Mouse (Mus musculus): ENCODE measurements at regions not wholly inside any gene's neighbourhood (a gene's known extent, or its start where the extent isn't known, plus 50 kb on each side); places are given as distances from the start of the nearest gene placed in this dataset.

GRCm38 (mm10) chr1:155472112-155472955 lies 55.1 kb upstream of the Xpr1 start:
- no peak for DNase-seq
- intact Hi-C loops (cut with DNase I): no loop called here

- intact Hi-C loops (cut with DNase I): no loop called here
- no peak for DNase-seq
Measured at GRCm38 (mm10) chr1:155472956-155473646, 55.9 kb upstream of the Xpr1 start.

DNA sequence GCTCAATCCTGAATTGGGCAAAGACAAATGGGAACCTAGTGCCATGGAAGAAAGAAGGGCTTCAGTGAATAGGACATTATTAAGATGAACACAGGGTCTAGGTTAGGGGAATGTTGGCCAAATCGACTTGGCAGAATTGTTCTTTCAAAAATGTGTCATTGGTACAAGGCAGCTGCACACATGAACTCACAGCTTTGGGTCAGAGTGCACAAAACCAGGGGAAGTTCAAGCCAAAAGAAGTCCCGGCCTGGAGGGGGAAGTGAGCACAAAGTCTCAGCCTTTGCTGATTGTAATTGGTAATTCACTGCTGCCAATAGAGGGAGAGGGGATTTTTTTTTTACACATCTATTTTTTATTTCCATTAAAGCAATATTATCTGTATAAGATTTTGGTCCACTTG lies 57.8 kb upstream of the Xpr1 start:
- intact Hi-C loops (cut with DNase I): no loop called here

DNA sequence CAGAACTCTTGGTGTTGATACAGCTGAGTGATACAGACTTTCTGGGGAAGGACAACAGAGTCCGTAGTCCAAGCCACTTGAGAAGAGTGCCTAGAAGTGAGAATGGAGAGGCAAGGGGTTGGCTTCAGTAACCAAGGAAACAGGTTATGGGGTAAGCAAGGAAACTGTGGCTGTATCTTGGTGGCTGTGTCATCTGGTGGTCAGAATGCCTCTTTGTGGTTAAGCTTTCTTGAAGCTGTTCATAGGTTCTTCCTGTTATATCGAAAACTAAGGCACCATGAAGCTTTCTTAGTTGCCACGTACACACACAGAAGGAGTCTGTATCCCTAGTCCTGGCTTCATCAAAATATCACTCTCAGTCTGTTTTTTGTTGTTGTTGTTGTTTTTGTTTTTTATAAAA lies 59.0 kb upstream of the Xpr1 start:
- no peak for DNase-seq
- intact Hi-C loops (cut with DNase I): no loop called here

More for the DNA sequence above, 57.8 kb upstream of the Xpr1 start:
- no peak for DNase-seq

GRCm38 (mm10) chr1:155482148-155482547 lies 64.9 kb upstream of the Xpr1 start:
- no peak for DNase-seq
- intact Hi-C loops (cut with DNase I): no loop called here

DNA sequence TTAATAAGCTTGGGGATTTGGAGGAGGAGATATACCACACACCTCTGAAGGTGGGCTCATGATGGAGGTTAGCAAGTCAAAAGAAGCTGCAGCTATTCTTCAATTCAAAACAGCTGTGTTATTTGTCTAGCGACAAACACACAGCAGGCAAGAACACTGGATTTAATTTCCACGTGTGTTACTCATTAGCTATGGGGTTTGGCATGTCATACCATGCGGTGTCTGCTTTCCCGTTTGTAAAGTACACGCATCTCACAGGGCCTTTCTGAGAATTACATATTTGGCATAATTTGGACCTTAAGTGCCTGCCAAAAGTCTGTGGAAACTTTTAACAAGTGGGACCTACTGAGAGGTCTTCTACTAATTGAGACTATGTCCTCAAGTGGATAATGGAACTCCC lies 65.5 kb upstream of the Xpr1 start:
- no peak for DNase-seq
- intact Hi-C loops (cut with DNase I): no loop called here

DNA sequence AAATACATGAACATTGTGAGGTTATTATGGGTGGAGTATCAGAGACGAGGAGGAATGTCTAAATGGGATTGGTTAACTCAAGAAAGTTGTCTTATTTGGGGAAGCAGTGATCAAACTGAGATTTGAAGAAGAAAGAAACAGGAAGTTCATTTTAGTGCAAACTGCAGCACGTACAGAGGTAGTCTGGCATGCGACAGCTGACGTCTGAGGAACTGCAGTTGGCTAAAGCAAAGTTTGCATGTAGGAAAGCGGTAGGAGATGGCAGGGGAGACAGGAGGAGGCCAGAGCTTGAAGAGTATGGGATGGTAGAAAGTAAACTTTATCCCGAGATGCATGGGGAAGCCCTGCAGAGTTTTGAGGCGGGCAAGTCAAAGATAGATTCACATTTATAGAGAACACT lies 66.5 kb upstream of the Xpr1 start:
- intact Hi-C loops (cut with DNase I): no loop called here
- DNase-seq: no peak

GRCm38 (mm10) chr1:155487796-155488195 lies 70.1 kb upstream of the Acbd6 start:
- no peak for DNase-seq
- intact Hi-C loops (cut with DNase I): no loop called here

DNA sequence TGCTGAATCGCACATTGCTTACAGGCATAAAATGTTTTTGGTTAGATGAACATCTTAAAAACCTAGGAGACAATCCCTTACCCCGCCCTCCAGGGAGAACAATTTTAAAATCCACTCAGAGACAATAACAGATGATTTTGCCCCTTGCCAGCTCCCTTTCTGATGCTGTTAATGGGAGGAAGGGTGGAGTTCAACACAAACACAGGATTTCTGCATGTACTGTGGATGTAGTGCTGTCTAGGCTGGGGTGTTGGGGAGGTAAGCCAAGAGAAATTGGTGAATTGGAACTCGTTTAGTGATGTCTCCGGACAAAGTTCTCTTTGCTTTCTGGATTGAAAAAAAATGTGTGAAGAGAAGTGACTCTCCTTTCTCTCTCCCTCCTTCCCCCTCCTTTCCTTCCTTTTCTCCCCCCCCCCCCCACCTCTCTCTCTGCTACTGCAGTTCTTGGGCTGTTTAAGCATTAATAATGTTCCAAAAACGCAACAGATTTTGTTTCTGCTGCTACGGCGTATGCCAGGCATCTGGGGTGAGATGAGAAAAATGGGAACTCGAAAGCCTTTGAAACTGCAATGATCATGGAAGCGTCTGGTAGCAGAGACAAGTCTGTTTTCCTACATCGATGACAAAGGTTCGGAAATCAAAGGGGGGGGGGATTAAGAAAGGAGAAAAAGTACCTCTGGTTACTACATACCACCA lies 68.8 kb upstream of the Acbd6 start:
- no peak for DNase-seq
- intact Hi-C loops (cut with DNase I): no loop called here

GRCm38 (mm10) chr1:155490131-155490530 lies 67.8 kb upstream of the Acbd6 start:
- intact Hi-C loops (cut with DNase I): loop anchor here (5.0 kb wide), 1 partner anchor 73 kb away; the partner anchor contains the start of gene Xpr1
- no peak for DNase-seq

- intact Hi-C loops (cut with DNase I): loop anchor here (5.0 kb wide), 1 partner anchor 74 kb away; the partner anchor contains the start of gene Xpr1
- DNase-seq: no peak
Measured at GRCm38 (mm10) chr1:155491205-155492026, 66.5 kb upstream of the Acbd6 start.

- no peak for DNase-seq
- intact Hi-C loops (cut with DNase I): loop anchor here (5.0 kb wide), 1 partner anchor 76 kb away; the partner anchor contains the start of gene Xpr1
Measured at GRCm38 (mm10) chr1:155493333-155493732, 64.6 kb upstream of the Acbd6 start.

- no peak for DNase-seq
- intact Hi-C loops (cut with DNase I): loop anchor here (5.0 kb wide), 1 partner anchor 76 kb away; the partner anchor contains the start of gene Xpr1
Measured at GRCm38 (mm10) chr1:155493799-155494198, 64.1 kb upstream of the Acbd6 start.

GRCm38 (mm10) chr1:155494347-155494746 lies 63.6 kb upstream of the Acbd6 start:
- intact Hi-C loops (cut with DNase I): loop anchor here (5.0 kb wide), 1 partner anchor 77 kb away; the partner anchor contains the start of gene Xpr1
- no peak for DNase-seq

DNA sequence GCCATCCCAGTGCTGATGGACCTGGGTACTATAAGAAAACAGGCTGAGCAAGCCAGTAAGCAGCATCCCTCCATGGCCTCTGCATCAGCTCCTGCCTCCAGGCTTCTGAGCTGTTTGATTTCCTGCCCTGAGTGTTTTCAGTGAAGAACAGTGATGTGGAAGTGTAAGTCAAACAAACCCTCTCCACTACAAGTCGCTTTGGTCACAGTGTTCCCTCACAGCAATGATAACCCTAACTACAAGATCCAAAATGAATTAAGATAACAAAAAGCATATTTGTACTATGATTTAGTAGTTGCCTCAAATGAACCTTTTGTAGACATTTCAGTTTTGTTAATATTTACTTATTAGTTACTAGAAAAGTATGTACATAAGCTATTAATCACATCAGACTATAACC lies 58.2 kb upstream of the Acbd6 start:
- intact Hi-C loops (cut with DNase I): no loop called here
- no peak for DNase-seq

- DNase-seq: no peak
- intact Hi-C loops (cut with DNase I): no loop called here
Measured at GRCm38 (mm10) chr1:155502867-155503266, 55.1 kb upstream of the Acbd6 start.

- DNase-seq: peak; percentile 35 to 41
- intact Hi-C loops (cut with DNase I): no loop called here
Measured at GRCm38 (mm10) chr1:155504581-155505328, 53.2 kb upstream of the Acbd6 start.

DNA sequence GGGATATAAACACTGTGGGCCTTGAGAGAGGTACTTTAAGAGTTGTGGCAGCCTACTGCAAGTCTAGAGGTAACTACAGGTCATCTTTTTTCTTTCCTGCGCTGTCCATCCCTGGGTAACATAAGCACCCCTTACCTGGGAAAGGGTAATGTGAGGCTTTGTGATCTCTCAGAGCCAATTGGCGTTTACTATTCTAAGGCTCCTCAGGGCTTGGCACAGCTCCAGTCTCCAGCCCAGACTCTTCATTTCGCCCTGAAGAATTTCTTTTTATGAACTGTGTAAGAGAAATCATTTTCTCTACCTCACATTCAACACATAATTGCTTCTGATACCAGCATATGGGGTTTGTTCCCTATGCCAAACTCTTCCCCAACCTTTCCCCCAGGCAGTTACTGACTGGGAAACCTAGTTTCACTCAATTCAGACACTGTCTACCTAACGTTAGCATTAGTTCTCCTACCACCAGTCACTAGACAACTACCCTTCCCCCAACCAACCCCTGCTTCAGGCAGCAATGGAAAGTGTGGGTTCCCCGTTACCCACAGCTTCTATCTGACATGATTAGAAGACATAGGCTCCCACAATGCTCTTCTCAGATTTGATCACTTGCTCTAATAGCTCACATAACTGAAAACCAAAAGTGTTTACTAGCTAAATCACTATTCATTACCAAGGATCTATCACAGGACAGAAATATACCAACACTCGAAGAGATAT lies 52.4 kb upstream of the Acbd6 start:
- DNase-seq: no peak
- intact Hi-C loops (cut with DNase I): no loop called here
